Mouse (Mus musculus) forebrain, embryonic 11.5 days (tissue): ENCODE data around the gene Iqschfp. TPM values are rescaled to one million over a fixed set of nuclear protein-coding genes. Genes with fewer than 3 reads are reported as not detected.

Source experiments
- ATAC-seq: fragments of 200-750 bp; cut with Nextera tagmentation; replicated peaks from 2 replicates; pipeline ENCODE4 v1.8.0; 2017; ENCODE audit warnings: moderate TSS enrichment; ENCODE audit not compliant: low FRiP score
- DNase-seq: peaks from one replicate; pipeline ENCODE4 v3.0.0-alpha.2; 2017; ENCODE audit warnings: low spot score
- H3K27ac ChIP-seq: fragments of 300-500 bp; sonication (generic); 2 replicates; pipeline ENCODE4 v1.5.1; 2014; ENCODE audit warnings: low read depth, low read length
- H3K27me3 ChIP-seq: fragments of 300-500 bp; sonication (generic); 2 replicates; pipeline ENCODE4 v1.6.1; 2014; ENCODE audit warnings: mild to moderate bottlenecking, low read length, mixed read lengths; ENCODE audit not compliant: control insufficient read depth, insufficient read depth
- H3K36me3 ChIP-seq: fragments of 300-500 bp; sonication (generic); 2 replicates; pipeline ENCODE4 v1.6.1; 2014; ENCODE audit warnings: mild to moderate bottlenecking, low read length, moderate library complexity, mixed read lengths; ENCODE audit not compliant: control insufficient read depth, insufficient read depth
- H3K4me1 ChIP-seq: fragments of 300-500 bp; sonication (generic); replicated peaks from 2 replicates; pipeline ENCODE4 v1.6.1; 2014; ENCODE audit warnings: low read length, mixed read lengths; ENCODE audit not compliant: control insufficient read depth, insufficient read depth
- H3K4me2 ChIP-seq: fragments of 300-500 bp; sonication (generic); 2 replicates; pipeline ENCODE4 v1.6.1; 2014; ENCODE audit warnings: low read depth, mild to moderate bottlenecking, low read length, moderate library complexity, mixed read lengths; ENCODE audit not compliant: severe bottlenecking
- H3K4me3 ChIP-seq: fragments of 300-500 bp; sonication (generic); 2 replicates; pipeline ENCODE4 v1.5.1; 2014; ENCODE audit warnings: low read depth, low read length
- H3K9ac ChIP-seq: fragments of 300-500 bp; sonication (generic); 2 replicates; pipeline ENCODE4 v1.6.1; 2014; ENCODE audit warnings: low read length
- H3K9me3 ChIP-seq: fragments of 300-500 bp; sonication (generic); 2 replicates; pipeline ENCODE4 v1.6.1; 2016; ENCODE audit warnings: low read length, mixed read lengths; ENCODE audit not compliant: control insufficient read depth
- WGBS: fragments of 180-500 bp; shearing (Covaris S2); extraction: QIAGEN DNeasy Blood & Tissue Kit; methylation state at CpG from one replicate; pipeline ENCODE4 v1.1.7; 2014; 5-methylcytosine and 5-hydroxymethylcytosine counted together
- polyA plus RNA-seq: library from polyadenylated mRNA; unstranded; fragments of >200 nt; fragmentation: Nextera tagmentation; extraction: Ambion mirVana; gene quantifications from 2 replicates; pipeline ENCODE4 v1.2.1, GENCODE M21; 2014

Gene Iqschfp
- polyA plus RNA-seq, 1 experiment from 2014 or later = 1.3 TPM

DNA sequence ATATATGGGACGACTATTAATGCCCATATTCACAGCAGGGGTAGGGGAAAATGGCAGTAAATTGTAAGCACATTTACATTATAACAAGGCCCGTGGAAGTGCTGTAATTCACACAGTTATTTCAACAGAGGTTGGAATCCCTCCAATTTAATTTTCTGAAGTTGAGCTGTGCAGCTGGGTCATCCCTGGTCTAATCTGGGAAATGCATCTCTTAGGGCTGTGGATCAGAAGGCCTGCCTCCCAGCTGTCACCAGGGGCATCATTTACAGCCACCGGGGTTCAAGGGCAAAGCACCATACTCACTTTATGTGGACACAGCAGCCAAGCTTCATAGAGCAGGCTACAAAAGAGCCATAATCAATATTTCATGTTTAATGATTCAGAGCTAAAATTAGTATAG is 144.1 kb downstream of the Iqschfp start:
- ATAC-seq = no peak
- Histone ChIP-seq H3K27ac (no peak overlapping the region), H3K36me3 (no peaks in the 10 kb centered on the region), H3K4me3 (no peak overlapping the region), H3K4me1 (no peaks in the 10 kb centered on the region), H3K4me2 (no peak overlapping the region), H3K9ac (no peak overlapping the region), H3K27me3 (no peaks in the 10 kb centered on the region), H3K9me3 (no peaks in the 10 kb centered on the region)
- 72% methylated on average over 3 of the region's 3 CpGs for WGBS
- no peak for DNase-seq

DNA sequence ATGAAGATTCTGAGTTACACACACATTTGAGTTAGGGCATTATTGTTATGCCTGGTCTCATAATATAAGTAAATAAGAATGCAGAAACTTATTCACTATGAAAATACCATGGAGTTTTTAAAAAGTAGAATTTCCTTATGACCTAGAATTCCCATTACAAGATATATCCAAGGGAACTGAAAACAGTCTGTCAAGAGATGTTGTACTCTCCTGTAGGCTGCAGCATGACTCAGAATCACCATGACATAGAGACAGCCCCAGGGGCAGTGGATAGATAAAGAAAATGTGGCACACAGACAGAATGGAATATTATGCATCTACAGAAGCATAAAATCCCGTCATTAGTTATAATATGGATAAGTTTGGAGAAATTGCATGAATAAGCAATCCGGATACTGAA is 150.9 kb downstream of the Iqschfp start:
- DNase-seq = no peak
- H3K27ac ChIP-seq = no peak overlapping the region
- no peaks in the 10 kb centered on the region for H3K27me3 ChIP-seq
- ATAC-seq = no peak
- no peak overlapping the region for H3K4me2 ChIP-seq
- H3K9me3 ChIP-seq = no peaks in the 10 kb centered on the region
- H3K4me3 ChIP-seq = no peak overlapping the region
- no peak overlapping the region for H3K9ac ChIP-seq
- no peaks in the 10 kb centered on the region for H3K4me1 ChIP-seq
- WGBS = 96% methylated on average over 2 of the region's 2 CpGs
- H3K36me3 ChIP-seq = no peaks in the 10 kb centered on the region

DNA sequence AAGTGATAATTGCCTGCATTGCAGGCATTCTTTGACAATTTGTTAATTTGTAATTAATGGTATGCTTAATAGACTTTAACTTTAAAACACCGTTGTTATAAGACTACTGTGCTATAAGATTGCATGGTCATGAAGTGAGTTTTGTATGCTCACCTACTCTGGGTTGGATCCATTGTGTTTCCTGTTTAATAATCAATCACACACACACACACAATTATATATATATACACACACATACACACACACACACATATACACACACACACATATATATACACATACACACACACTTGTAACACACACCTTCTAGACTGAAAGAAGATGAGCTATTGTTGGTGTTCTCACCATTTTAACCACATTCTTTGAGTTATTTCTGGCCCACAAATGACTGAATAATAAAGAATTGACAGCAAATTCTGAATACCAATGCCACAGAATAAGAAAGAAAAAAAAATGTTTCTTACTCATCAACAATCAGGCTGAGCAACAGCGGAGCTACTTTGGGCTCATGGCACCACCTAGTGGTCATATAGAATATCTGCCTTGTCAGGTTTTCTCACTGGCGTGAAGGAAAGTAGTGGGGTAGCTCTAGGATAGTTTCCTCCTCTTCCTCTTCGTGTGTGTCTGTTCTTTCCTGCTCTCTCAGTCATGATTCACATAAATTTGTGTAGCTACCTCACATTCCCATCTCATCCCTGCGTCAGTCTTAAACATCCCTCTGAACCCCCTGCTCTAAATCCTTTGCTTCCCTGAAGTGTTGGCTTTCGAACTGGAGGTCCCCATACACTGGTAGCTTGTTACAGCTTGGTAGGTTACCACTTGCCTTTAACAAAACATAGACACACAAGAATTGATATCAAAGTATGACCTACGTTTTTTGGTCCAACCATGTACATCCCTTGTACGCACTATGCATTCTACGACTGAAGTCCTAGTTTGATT is 153.7 kb downstream of the Iqschfp start:
- ATAC-seq = 0 out of 2 replicates have a peak, but pooled peaks have one; percentile 65
- Histone ChIP-seq H3K36me3 (no peaks in the 10 kb centered on the region), H3K27ac (no peak overlapping the region), H3K4me3 (no peak overlapping the region), H3K27me3 (no peaks in the 10 kb centered on the region), H3K9ac (no peak overlapping the region), H3K9me3 (no peaks in the 10 kb centered on the region), H3K4me1 (no peaks in the 10 kb centered on the region), H3K4me2 (no peak overlapping the region)
- DNase-seq = peak; percentile 64
- 54% methylated on average over 9 of the region's 9 CpGs for WGBS

DNA sequence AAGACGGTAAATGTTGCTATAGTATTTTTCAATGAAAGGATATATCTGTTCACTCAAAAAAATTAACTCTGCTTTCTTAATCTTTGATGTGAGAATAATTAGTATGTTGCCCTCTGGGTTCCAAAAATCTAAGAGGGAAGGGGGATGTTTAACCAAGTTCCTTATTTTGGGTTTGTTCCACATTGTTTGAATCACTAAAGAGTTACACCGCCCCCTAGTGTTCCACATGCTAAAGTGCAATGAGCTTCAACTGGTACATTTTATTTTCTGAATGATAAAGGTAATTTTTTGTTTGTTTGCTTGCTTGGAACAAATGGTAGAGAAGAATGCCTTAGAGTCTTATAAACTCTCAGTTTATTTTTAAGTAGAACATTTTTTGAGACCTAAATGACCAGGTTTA is 161.5 kb downstream of the Iqschfp start:
- Histone ChIP-seq H3K4me2 (no peak overlapping the region), H3K27me3 (no peaks in the 10 kb centered on the region; the same call in 1 of the 2 replicates), H3K4me1 (no peaks in the 10 kb centered on the region), H3K4me3 (no peak overlapping the region), H3K27ac (no peak overlapping the region), H3K36me3 (no peaks in the 10 kb centered on the region), H3K9me3 (no peaks in the 10 kb centered on the region), H3K9ac (no peak overlapping the region)
- 47% methylated on average over 2 of the region's 2 CpGs for WGBS
- no peak for ATAC-seq
- no peak for DNase-seq

DNA sequence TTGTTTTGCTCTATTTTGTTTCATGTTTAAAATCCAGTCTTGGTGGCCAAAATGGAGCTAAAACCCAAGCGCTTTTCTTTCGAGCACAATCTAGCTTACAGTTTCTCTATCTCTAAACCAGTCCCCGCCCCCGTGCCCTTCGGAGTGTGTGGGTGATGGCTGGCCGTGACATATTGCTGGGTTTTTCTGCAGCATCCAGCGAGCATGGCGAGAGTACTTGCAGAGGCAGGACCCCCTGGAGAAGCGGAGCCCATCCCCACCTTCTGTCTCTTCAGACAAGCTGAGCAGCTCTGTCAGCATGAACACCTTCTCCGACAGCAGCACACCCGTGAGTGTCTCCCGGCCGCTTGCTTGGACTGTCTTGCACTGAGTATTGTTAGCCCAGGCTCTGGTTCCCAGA is 163.0 kb downstream of the Iqschfp start:
- ATAC-seq (no peak), DNase-seq (no peak)
- no peak overlapping the region for H3K4me2 ChIP-seq
- no peaks in the 10 kb centered on the region for H3K4me1 ChIP-seq
- H3K9ac ChIP-seq = no peak overlapping the region
- no peaks in the 10 kb centered on the region; the same call in 1 of the 2 replicates for H3K27me3 ChIP-seq
- 71% methylated on average over 13 of the region's 13 CpGs for WGBS
- H3K9me3 ChIP-seq = no peaks in the 10 kb centered on the region
- H3K36me3 ChIP-seq = no peaks in the 10 kb centered on the region
- H3K27ac ChIP-seq = no peak overlapping the region
- no peak overlapping the region for H3K4me3 ChIP-seq

DNA sequence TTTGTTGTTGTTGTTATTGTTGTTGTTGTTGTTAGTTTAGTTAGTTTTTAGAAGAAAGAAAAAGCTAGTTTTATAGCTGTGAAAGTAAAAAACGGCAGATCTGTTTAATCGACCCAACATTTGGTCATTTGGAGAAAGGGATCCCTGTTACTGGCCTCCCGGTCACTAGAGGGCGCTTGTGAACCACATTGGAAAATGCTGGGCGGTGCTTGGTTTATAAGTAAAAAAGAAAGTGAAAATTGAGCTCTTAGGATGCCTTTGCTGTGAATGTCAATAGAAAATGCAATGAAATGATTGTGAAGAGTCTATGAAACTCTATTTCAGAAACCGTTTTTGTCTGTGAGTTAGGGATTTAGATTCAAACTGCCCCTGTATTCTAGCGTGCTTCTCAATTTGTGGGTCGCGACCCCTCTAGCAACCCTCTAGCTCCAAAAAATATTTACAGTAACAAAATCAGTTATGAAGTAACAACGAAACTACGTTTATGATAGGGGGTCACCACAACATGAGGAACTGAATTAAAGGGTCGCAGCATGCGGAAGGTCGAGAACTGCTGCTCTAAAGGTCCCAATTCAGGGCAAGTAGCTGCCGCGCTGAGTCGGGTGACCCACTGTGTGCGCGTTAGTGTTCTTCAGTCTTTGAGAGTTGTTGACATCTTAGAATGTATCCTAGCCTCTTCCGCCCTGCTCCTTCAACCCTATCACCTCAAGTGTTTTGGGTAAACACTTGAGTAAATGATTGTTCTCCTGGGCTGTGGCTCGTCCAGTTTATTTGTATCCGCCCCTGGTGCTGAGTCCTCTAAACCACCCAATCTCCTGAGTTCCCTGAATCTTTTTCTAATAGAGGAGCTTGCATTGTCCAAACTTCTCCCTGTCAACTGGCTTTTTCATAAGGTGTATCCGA is 164.6 kb downstream of the Iqschfp start:
- peak; percentile 83 for DNase-seq
- no peaks in the 10 kb centered on the region for H3K4me1 ChIP-seq
- no peaks in the 10 kb centered on the region for H3K36me3 ChIP-seq
- peak overlapping the region; percentile 18; the same call in 1 of the 2 replicates for H3K4me2 ChIP-seq
- no peaks in the 10 kb centered on the region for H3K9me3 ChIP-seq
- ATAC-seq = no peak
- H3K4me3 ChIP-seq = no peak overlapping the region; the same call in 1 of the 2 replicates
- no peak overlapping the region for H3K27ac ChIP-seq
- H3K9ac ChIP-seq = no peak overlapping the region
- H3K27me3 ChIP-seq = no peaks in the 10 kb centered on the region; the same call in 1 of the 2 replicates
- 60% methylated on average over 23 of the region's 23 CpGs for WGBS

DNA sequence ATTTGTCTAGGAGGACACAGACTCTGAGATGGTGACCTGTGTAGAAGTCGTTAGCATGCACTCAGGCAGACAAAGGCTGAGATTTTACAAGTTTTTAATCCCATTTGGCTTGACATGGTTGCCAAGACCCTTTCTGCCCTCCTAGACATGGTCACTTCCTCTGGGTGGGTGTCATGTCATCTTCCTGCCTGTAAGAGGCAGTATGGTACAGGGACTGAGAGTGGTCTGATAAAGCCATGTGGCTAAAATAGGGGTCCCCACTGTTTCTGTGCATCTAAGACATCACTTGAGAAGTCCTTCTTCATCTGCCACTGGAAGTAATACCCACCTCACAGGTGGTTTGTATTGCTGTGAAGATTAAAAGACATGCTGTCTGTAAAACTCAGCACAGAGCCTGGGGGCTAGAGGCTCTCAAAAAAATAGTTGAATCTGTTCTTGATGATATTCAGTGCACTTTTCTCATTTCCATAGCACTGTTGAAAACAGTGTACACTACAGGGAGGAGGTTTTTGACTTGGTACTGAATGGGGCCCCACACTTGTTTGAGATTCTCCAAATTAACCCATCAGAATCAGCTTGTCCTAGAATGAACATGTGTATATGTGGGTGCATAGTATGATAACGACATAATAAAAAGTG is 167.2 kb downstream of the Iqschfp start:
- DNase-seq = peak; percentile 52
- Histone ChIP-seq H3K27me3 (no peaks in the 10 kb centered on the region; the same call in 1 of the 2 replicates), H3K9me3 (no peaks in the 10 kb centered on the region), H3K36me3 (no peaks in the 10 kb centered on the region), H3K27ac (no peak overlapping the region), H3K4me2 (no peak overlapping the region), H3K9ac (no peak overlapping the region), H3K4me3 (no peak overlapping the region), H3K4me1 (no peaks in the 10 kb centered on the region)
- 45% methylated on average over 2 of the region's 2 CpGs for WGBS
- ATAC-seq = peak; percentile 59; the same call in 1 of the 2 replicates

DNA sequence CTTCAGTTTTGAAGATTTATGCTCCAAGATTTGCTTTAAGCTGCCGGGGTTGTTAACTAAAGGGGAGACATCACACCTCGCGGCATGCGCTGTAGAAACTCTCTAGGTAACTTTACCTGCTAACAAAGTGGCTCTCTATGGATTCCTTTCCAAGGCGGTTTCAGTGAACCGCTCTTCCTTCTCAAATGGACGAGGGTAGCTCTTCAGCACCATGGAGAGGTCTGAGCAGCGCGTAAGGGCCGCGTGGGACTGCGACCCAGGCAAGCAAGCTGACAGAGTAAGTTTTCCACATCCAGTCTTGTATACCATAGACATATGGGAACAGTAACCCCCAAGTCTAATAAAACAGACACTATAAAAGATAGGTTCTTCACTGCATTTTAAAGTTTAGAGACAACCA is 172.7 kb downstream of the Iqschfp start, which contains the start of gene Schip1:
Gene Schip1, plus strand, starts transcription at position 72 of the 400 bp plus-strand sequence.
- Histone ChIP-seq H3K36me3 (no peaks in the 10 kb centered on the region), H3K27me3 (no peaks in the 10 kb centered on the region), H3K4me2 (no peak within 1 kb of the TSS), H3K9ac (no peak within 1 kb of the TSS), H3K4me1 (no peaks in the 10 kb centered on the region), H3K9me3 (no peaks in the 10 kb centered on the region), H3K4me3 (no peak within 1 kb of the TSS), H3K27ac (no peak within 1 kb of the TSS)
- WGBS = 41% methylated on average over 12 of the region's 12 CpGs
- DNase-seq (peak; percentile 72), ATAC-seq (no peak)
